Mouse (Mus musculus): ENCODE results near the gene Il6ra.

- no peak for TF ChIP-seq POLR2A (IDR thresholded peaks at IDR 0.05; ENCODE audit: low read depth, low read length)
- no peak for TF ChIP-seq CTCF (IDR thresholded peaks at IDR 0.05; ENCODE audit: extremely low read depth, insufficient read length, insufficient replicate concordance, low read depth, low read length)
These were observed 53.1 kb downstream of the Il6ra start for GRCm38 (mm10) chr3:89859936-89860335.

Measured in small intestine, adult 2 months (tissue).